Mouse (Mus musculus): ENCODE results near the gene Gm49355. TPM values are rescaled to one million over a fixed set of nuclear protein-coding genes. Genes with fewer than 3 reads are reported as not detected.
"Not testable (repeated sequence)": the region's sequence is repeated elsewhere in the genome, so short reads cannot be mapped to it uniquely, and the experiment has no call there.

Gm49355 gene
- total RNA-seq (2018; cell fraction: chromatin; rRNA removed), result 1 to 10 TPM in 1 of 26 experiments, under 1 TPM in 4, not detected in 21; 0.19 to 1.1 (median 0.58) TPM
- total RNA-seq (2018; cell fraction: cytosol; rRNA removed), result under 1 TPM in 25 of 26 experiments, not detected in 1; 0.04 to 0.27 (median 0.15) TPM
- under 1 TPM in 15 of 26 experiments, not detected in 11; 0.20 to 0.84 (median 0.31) TPM for total RNA-seq (2018; cell fraction: nucleus; rRNA removed)
- polyA plus RNA-seq (2018), result 0.14 to 0.22 TPM (median 0.15 TPM) in 3 replicates

DNA sequence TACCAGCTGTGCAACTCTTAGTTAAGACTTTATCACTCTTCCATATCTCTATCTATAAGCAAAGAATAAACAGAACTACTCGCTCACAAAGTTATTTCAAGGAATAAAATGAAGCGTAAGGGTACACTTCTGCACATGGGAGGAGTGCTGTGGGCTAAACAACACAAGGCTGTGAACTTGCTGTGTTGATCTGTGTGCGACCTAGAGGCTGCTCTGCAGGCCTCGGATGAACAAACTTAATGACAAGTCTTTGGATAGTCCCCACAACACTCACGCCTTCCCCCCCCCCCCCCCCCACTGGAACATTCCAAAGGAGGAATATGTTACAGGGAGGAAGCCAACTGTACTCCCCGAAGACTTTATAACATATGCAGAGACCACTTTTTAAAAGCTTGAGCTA is at the start of gene Gm49355:
Gene Gm49355 (plus strand): TSS at position 336 of the 400 bp plus-strand sequence.
- no peaks in the 10 kb centered on the region for H3K36me3 ChIP-seq (ENCODE audit: inconsistent target)
- H3K79me2 ChIP-seq (ENCODE audit: inconsistent target), result no peaks in the 10 kb centered on the region
- 98% methylated on average over 5 of the region's 6 CpGs for WGBS (ENCODE audit: missing documents)
- H3K4me3 ChIP-seq (ENCODE audit: inconsistent target), result peak within 1 kb of the TSS; percentile 63
- H3K27ac ChIP-seq, result peak within 1 kb of the TSS; percentile 76

DNA sequence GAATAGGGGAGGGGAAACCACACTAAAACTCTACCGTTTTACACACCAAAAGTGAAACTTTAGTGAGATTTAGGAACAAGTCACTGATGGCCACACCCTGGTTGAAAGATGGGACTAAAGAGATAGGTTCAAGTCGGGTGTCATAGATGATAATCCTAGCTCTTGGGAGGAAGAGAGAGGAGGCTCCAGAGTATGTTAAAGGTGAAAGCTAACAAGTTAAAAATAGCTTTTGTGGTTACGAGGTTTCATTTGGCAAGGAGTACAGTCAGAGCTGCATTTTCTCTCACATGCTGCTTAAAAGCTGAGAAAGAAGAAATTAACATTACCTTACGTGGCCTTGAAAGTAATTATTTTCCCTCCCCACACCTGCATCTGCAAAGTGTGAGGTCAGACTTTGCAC is 40.0 kb upstream of the Gm49355 start:
- WGBS (ENCODE audit: missing documents), result 10% methylated on average over 4 of the region's 4 CpGs
- no peak overlapping the region for H3K4me3 ChIP-seq (ENCODE audit: inconsistent target)
- no peak overlapping the region for H3K27ac ChIP-seq
- no peaks in the 10 kb centered on the region for H3K79me2 ChIP-seq (ENCODE audit: inconsistent target)
- no peaks in the 10 kb centered on the region for H3K36me3 ChIP-seq (ENCODE audit: inconsistent target)

DNA sequence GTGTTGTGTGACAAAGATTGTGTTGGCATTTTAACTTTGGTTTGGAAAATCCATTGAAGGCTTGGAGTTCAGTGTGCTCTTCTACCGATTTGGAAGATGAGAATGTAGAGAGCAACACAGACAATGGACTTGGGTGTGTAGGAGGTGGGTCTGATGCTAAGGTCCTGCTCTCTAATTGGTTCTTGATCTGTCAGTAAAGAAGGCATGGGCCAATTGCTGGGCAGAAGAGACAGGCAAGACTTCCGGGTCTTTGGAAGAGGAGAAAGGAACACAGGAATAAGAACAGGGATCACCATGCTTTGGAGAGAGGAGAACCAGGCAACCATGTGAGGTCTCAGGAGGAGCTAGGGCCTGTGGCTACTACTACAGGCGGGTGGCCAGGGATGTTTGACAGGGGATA is 7.7 kb upstream of the Gm49355 start:
- no peak overlapping the region for H3K4me3 ChIP-seq (ENCODE audit: inconsistent target)
- WGBS (ENCODE audit: missing documents), result 78% methylated on average over 3 of the region's 3 CpGs
- no peaks in the 10 kb centered on the region for H3K79me2 ChIP-seq (ENCODE audit: inconsistent target)
- H3K27ac ChIP-seq, result no peak overlapping the region
- H3K36me3 ChIP-seq (ENCODE audit: inconsistent target), result no peaks in the 10 kb centered on the region

DNA sequence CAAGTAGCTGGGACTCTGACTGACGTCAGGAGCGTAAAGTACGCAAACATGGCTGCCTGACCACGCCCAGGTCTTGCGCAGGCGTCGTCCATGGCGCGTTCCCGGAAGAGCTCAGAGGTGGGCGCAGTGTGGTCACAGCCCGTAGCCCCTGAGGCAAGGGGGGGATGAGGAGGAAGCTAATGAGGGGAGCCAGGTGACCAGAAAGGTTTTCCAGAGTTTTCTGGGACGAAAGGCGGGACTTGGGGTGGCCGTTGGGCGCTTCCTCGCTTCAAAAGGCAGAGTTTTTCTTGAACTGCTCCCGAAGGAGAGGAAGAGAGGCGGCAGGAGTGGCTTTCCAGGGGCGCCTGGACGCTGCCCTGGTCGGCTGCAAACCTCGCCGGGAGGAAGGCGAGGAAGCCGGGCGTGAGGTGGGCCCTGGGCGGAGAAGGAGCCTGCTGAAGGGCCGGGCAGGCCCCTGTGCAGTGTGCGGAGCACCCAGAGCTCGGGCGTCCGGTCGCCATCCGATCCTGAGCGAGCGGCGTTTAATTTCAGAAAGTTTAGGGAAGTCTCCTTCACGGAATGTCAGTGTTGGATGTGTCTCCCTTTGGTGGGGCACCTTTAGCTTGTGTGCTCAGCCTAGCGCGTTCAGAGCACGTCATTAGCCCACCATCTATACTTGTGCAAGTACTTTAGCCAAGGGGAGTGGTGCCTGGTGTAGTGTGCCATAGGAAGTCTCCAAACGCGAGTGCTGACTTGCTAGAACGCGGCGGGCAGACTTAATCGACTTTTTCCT is 551 bp downstream of the Gm49355 start, which contains the start of gene 3830406C13Rik:
Gene 3830406C13Rik (plus strand): TSS at position 33 of the 772 bp plus-strand sequence.
- H3K4me3 ChIP-seq (ENCODE audit: inconsistent target), result peak within 1 kb of the TSS; percentile 63

DNA sequence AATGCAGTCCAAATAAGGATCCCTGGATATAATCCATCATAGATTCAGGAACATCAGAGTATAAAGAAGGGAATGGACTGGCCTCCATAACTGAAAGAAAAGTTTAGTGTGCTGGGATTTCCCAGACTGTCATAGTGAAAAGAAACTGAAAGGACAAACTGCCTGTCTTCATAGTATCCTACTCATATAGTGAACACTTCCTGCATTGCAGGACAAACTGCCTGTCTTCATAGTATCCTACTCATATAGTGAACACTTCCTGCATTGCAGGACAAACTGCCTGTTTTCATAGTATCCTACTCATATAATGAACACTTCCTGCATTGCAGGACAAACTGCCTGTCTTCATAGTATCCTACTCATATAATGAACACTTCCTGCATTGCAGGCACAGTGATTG is 6.0 kb downstream of the Gm49355 start:
- not testable (repeated sequence) for H3K79me2 ChIP-seq (ENCODE audit: inconsistent target); H3K27ac ChIP-seq; H3K4me3 ChIP-seq (ENCODE audit: inconsistent target)
- H3K36me3 ChIP-seq (ENCODE audit: inconsistent target), result peaks cover 36% of the 10 kb centered on the region

More for the DNA sequence above, 551 bp downstream of the Gm49355 start, which contains the start of gene 3830406C13Rik:
- Histone ChIP-seq H3K79me2 (ENCODE audit: inconsistent target) (no peaks in the 10 kb centered on the region), H3K36me3 (ENCODE audit: inconsistent target) (no peaks in the 10 kb centered on the region), H3K27ac (peak within 1 kb of the TSS; percentile 76)
- under 1% methylated on average over 48 of the region's 48 CpGs for WGBS (ENCODE audit: missing documents)

DNA sequence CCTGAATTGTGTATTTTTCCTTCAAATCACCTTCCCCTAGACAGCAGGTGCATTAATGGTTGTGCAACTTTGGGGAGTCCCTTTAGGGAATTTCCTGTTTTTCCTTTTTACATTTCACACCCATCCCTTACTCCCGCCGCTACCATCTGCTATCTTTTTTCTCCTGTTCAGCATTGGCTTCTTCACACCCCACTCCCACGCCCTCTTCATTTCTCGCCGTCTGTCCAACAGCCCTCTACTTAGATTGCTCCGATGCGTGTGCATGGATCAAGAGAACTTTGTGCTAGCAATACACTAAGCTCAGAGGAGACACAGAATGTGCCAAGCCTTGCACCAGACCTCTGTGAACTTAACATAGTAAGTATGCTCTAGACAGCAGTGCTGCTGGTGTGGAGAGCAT is 12.6 kb downstream of the Gm49355 start:
- Histone ChIP-seq H3K36me3 (ENCODE audit: inconsistent target) (peaks cover 76% of the 10 kb centered on the region), H3K27ac (no peak overlapping the region), H3K4me3 (ENCODE audit: inconsistent target) (no peak overlapping the region), H3K79me2 (ENCODE audit: inconsistent target) (no peaks in the 10 kb centered on the region)
- WGBS (ENCODE audit: missing documents), result 100% methylated on average over 7 of the region's 7 CpGs

DNA sequence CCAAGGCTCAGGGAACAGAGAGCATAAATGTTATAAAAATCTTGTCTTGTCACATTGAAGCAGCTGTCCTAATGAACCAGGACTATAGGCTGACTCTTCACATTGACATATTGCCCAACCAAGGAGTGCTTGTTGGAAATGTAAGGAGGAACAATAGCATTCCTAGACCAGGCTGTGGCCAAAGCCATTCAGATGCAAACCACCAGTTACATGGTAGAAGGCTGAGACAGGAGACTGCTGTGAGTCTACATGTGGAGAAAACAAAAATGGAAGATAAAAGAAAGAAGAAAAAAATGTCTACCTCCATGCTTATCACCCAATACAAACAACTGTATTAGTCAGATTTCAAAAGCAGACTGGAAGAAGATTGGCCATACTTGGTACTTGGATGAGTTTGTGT is 15.4 kb downstream of the Gm49355 start:
- Histone ChIP-seq H3K79me2 (ENCODE audit: inconsistent target) (no peaks in the 10 kb centered on the region), H3K27ac (no peak overlapping the region), H3K36me3 (ENCODE audit: inconsistent target) (peaks cover 66% of the 10 kb centered on the region), H3K4me3 (ENCODE audit: inconsistent target) (no peak overlapping the region)

DNA sequence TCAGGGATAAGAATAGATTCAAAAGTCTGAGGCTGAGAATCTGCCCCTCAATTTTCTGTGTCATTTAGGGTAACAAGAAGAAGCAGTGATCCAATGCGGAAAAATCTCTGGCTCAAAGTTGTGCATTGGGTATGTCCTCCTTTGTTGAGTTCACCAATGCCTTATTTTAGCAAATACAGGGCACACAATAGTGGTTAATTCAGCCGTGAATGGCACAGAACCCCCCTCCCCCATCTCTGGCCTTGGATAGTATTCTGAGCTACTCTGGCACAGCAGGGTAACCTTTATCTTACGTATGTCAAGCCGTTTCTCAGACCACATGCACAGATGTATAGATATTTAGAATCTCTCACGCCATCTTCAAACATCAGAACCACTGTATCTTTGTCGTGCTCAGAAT is 15.9 kb downstream of the Gm49355 start:
- no peak overlapping the region for H3K27ac ChIP-seq
- H3K79me2 ChIP-seq (ENCODE audit: inconsistent target), result no peaks in the 10 kb centered on the region
- WGBS (ENCODE audit: missing documents), result 91% methylated on average over 5 of the region's 6 CpGs
- peaks cover 61% of the 10 kb centered on the region for H3K36me3 ChIP-seq (ENCODE audit: inconsistent target)
- H3K4me3 ChIP-seq (ENCODE audit: inconsistent target), result no peak overlapping the region

DNA sequence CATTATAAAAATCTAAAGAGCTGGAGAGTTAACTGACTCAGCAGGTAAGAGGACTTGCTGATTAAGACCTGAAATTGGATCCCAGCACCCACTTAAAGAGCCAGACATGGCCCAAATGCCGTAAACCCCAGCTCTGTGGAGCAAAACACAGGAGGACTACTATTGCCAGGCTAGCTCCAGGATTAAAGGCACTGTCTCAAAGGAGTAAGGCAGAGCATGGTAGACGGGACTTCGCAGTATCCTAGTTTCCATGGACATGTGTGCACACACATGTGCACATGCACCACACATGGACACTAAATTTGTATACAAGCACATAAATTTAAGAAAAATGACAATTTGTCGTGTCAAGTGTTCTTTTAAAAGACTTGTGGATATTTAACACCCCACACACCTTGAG is 16.5 kb downstream of the Gm49355 start:
- H3K27ac ChIP-seq, result no peak overlapping the region
- no peak overlapping the region for H3K4me3 ChIP-seq (ENCODE audit: inconsistent target)
- peaks cover 56% of the 10 kb centered on the region for H3K36me3 ChIP-seq (ENCODE audit: inconsistent target)
- WGBS (ENCODE audit: missing documents), result 91% methylated on average over 4 of the region's 4 CpGs
- H3K79me2 ChIP-seq (ENCODE audit: inconsistent target), result no peaks in the 10 kb centered on the region

DNA sequence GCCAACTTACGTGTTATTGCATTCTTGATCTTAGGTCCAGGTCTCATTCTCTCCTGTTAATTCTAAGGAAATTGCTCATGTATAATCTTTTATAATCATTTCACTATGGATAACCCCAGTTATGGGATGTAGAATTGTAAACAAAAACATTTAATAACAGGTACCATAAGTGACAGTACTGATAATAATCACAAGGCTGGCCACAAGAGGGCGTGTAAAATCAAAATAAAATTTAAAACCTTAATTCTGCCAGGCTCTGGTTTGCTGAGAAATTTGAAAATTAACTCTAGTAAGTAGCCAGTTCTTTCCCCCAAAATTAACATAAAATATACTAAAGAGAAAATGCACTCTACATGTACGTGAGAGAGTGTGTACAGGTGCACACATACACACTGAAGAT is 16.9 kb downstream of the Gm49355 start:
- 86% methylated on average over 3 of the region's 3 CpGs for WGBS (ENCODE audit: missing documents)
- H3K79me2 ChIP-seq (ENCODE audit: inconsistent target), result no peaks in the 10 kb centered on the region
- no peak overlapping the region for H3K27ac ChIP-seq
- H3K36me3 ChIP-seq (ENCODE audit: inconsistent target), result peaks cover 52% of the 10 kb centered on the region
- no peak overlapping the region for H3K4me3 ChIP-seq (ENCODE audit: inconsistent target)

DNA sequence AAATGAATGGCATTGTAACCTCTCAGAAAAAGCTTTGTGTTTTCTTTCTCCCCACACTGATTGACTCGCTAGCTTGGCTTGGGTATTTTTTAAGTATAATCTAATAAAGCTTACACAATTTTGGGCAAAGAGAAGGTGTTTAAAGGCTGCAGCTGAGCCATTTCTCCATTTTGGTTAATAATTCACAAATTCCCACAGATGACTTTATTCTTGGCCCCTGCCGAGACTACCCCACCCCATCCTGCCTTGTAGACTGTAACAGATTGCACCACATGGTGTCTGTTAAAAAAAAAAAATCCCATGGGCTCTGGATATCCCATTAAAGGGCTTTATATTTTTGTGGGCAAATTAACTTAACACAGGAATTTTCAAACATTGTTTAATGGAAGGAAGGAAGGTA is 19.3 kb downstream of the Gm49355 start:
- no peaks in the 10 kb centered on the region for H3K79me2 ChIP-seq (ENCODE audit: inconsistent target)
- H3K4me3 ChIP-seq (ENCODE audit: inconsistent target), result no peak overlapping the region
- WGBS (ENCODE audit: missing documents), result 100% methylated on average over 2 of the region's 2 CpGs
- H3K36me3 ChIP-seq (ENCODE audit: inconsistent target), result peaks cover 28% of the 10 kb centered on the region; the same call in 1 of the 2 replicates
- H3K27ac ChIP-seq, result no peak overlapping the region

DNA sequence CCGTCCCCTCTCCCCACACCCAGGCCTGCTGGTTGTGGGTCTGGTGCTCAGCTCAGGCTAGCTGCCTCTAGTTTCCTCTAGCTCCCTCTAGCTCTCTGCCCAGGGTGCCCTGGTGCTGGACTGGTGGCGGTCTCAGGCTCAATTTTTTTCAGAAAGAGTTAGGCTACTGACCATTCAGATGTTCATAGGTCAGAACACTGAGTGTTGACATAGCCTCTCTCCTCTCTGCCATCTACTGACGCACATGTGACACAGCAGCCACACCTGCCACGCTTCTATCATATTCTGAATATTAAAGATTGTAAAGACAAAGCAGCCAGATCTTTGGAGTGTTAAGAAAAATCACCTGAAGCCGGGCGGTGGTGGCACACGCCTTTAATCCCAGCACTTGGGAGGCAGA is 49.8 kb downstream of the Gm49355 start:
- Histone ChIP-seq H3K27ac (no peak overlapping the region), H3K4me3 (ENCODE audit: inconsistent target) (no peak overlapping the region), H3K79me2 (ENCODE audit: inconsistent target) (no peaks in the 10 kb centered on the region), H3K36me3 (ENCODE audit: inconsistent target) (no peaks in the 10 kb centered on the region)
- WGBS (ENCODE audit: missing documents), result 84% methylated on average over 7 of the region's 7 CpGs

DNA sequence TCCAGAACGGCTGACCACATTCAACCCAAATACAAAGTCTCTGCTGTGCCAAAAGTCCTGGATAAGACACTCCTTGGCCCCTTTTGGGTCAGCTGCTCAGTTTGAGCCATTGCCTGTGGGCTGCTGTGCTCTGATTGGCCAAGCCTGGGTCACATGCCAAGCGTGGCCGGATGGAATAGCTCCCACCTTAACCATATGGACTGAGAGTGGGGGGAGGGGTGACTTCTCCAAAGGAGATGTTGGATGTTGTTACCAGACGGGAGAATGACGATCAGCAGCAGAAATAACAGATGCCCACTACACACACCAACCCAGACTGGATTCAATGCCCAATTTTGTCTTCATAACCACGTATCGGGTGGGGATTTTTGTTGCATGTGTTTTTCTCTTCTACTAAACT is 51.1 kb downstream of the Gm49355 start:
- H3K4me3 ChIP-seq (ENCODE audit: inconsistent target), result no peak overlapping the region
- 39% methylated on average over 7 of the region's 7 CpGs for WGBS (ENCODE audit: missing documents)
- no peak overlapping the region for H3K27ac ChIP-seq
- H3K36me3 ChIP-seq (ENCODE audit: inconsistent target), result no peaks in the 10 kb centered on the region
- no peaks in the 10 kb centered on the region for H3K79me2 ChIP-seq (ENCODE audit: inconsistent target)

DNA sequence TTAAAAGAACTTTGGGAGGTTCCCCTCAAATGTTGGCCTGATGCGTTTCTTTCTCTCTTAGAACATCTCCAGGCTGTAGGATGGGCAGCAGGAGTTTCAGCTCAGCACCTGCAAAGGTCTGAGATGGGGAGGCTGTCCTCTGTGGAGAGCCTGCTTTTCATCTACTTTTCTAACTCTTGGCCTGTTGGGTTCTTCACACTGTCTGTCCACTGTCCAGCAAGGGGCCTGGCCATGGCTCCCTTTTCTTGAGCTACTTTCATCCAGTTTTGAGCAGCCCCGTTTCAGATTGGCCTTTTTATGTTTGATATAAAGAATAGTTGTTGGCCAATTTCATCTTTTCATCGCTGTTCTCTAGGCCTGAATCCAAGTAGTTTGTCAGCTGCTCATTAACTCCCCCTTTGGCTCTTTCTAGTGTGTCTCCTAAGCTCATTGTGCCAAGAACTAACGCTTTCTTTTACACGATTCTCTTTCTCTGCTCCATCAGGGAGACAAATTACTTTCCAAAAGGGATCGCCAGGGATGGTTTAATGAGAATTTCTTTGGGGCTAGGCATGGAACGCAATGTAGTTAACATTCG is 53.7 kb downstream of the Gm49355 start:
- H3K36me3 ChIP-seq (ENCODE audit: inconsistent target), result no peaks in the 10 kb centered on the region
- H3K79me2 ChIP-seq (ENCODE audit: inconsistent target), result no peaks in the 10 kb centered on the region
- H3K27ac ChIP-seq, result no peak overlapping the region
- H3K4me3 ChIP-seq (ENCODE audit: inconsistent target), result no peak overlapping the region
- 19% methylated on average over 8 of the region's 8 CpGs for WGBS (ENCODE audit: missing documents)
